Mouse (Mus musculus) embryonic facial prominence, embryonic 13.5 days (tissue): Measurements from ENCODE around the gene Serpinb2. TPM values are rescaled to one million over a fixed set of nuclear protein-coding genes. Genes with fewer than 3 reads are reported as not detected.

Experiments
- ATAC-seq: fragments of 200-750 bp; cut with Nextera tagmentation; 2 replicates; pipeline ENCODE4 v1.8.0; 2017; ENCODE audit warnings: low read depth; ENCODE audit not compliant: insufficient number of reproducible peaks, insufficient read depth, low FRiP score, low TSS enrichment
- H3K27ac ChIP-seq: fragments of 300-500 bp; sonication (generic); 2 replicates; pipeline ENCODE4 v1.5.1; 2015; ENCODE audit warnings: moderate library complexity, mild to moderate bottlenecking, inconsistent platforms
- H3K27me3 ChIP-seq: fragments of 300-500 bp; sonication (generic); 2 replicates; pipeline ENCODE4 v1.6.1; 2015; ENCODE audit warnings: mild to moderate bottlenecking, inconsistent platforms
- H3K36me3 ChIP-seq: fragments of 300-500 bp; sonication (generic); 2 replicates; pipeline ENCODE4 v1.6.1; 2015; ENCODE audit warnings: mild to moderate bottlenecking, inconsistent platforms
- H3K4me1 ChIP-seq: fragments of 300-500 bp; sonication (generic); 2 replicates; pipeline ENCODE4 v1.6.1; 2015; ENCODE audit warnings: inconsistent platforms
- H3K4me2 ChIP-seq: fragments of 300-500 bp; sonication (generic); 2 replicates; pipeline ENCODE4 v1.6.1; 2015; ENCODE audit warnings: moderate library complexity, mild to moderate bottlenecking, inconsistent platforms
- H3K4me3 ChIP-seq: fragments of 300-500 bp; sonication (generic); 2 replicates; pipeline ENCODE4 v1.5.1; 2015; ENCODE audit warnings: mild to moderate bottlenecking, inconsistent platforms
- H3K9ac ChIP-seq: fragments of 300-500 bp; sonication (generic); 2 replicates; pipeline ENCODE4 v1.6.1; 2015; ENCODE audit warnings: mild to moderate bottlenecking, inconsistent platforms
- H3K9me3 ChIP-seq: fragments of 300-500 bp; sonication (generic); 2 replicates; pipeline ENCODE4 v1.6.1; 2016; ENCODE audit warnings: inconsistent platforms
- WGBS: fragments of 180-500 bp; shearing (Covaris S2); methylation state at CpG from one replicate; pipeline ENCODE4 v1.1.7; 2015; ENCODE audit warnings: mixed read lengths; 5-methylcytosine and 5-hydroxymethylcytosine counted together
- polyA plus RNA-seq: library from polyadenylated mRNA; unstranded; fragments of >200 nt; fragmentation: Nextera tagmentation; extraction: Ambion mirVana; gene quantifications from 2 replicates; pipeline ENCODE4 v1.2.1, GENCODE M21; 2015

The Serpinb2 gene
- polyA plus RNA-seq, 1 experiment from 2014 or later = 1.6 TPM

- no peak for ATAC-seq
- no peak overlapping the region for H3K4me3 ChIP-seq
- H3K27ac ChIP-seq = no peak overlapping the region
- no peak overlapping the region for H3K4me2 ChIP-seq
- no peaks in the 10 kb centered on the region for H3K27me3 ChIP-seq
- no peaks in the 10 kb centered on the region for H3K36me3 ChIP-seq
- 0 out of 2 replicates have a peak, but pooled peaks cover 2% of the 10 kb centered on the region for H3K4me1 ChIP-seq
- H3K9ac ChIP-seq = no peak overlapping the region
- H3K9me3 ChIP-seq = no peaks in the 10 kb centered on the region
- 74% methylated on average over 4 of the region's 4 CpGs for WGBS
Observed at GRCm38 (mm10) chr1:107525592-107525991, 14.4 kb downstream of the Serpinb2 start.

- no peak for ATAC-seq
- Histone ChIP-seq H3K4me3 (no peak overlapping the region), H3K36me3 (no peaks in the 10 kb centered on the region), H3K4me1 (0 out of 2 replicates have a peak, but pooled peaks cover 2% of the 10 kb centered on the region), H3K27ac (no peak overlapping the region), H3K9me3 (no peaks in the 10 kb centered on the region), H3K4me2 (no peak overlapping the region), H3K9ac (no peak overlapping the region), H3K27me3 (no peaks in the 10 kb centered on the region)
- 68% methylated on average over 3 of the region's 3 CpGs for WGBS
Observed at GRCm38 (mm10) chr1:107528325-107529078, 17.3 kb downstream of the Serpinb2 start.

GRCm38 (mm10) chr1:107529365-107530052 is 18.3 kb downstream of the Serpinb2 start:
- H3K36me3 ChIP-seq = no peaks in the 10 kb centered on the region
- H3K4me3 ChIP-seq = no peak overlapping the region

GRCm38 (mm10) chr1:107533736-107534135 is 22.5 kb downstream of the Serpinb2 start:
- H3K4me2 ChIP-seq = no peak overlapping the region
- H3K36me3 ChIP-seq = no peaks in the 10 kb centered on the region
- no peak overlapping the region for H3K27ac ChIP-seq
- H3K27me3 ChIP-seq = no peaks in the 10 kb centered on the region
- H3K4me1 ChIP-seq = no peaks in the 10 kb centered on the region
- WGBS = 82% methylated on average over 3 of the region's 3 CpGs
- no peak overlapping the region for H3K4me3 ChIP-seq
- no peak for ATAC-seq
- H3K9ac ChIP-seq = no peak overlapping the region
- no peaks in the 10 kb centered on the region for H3K9me3 ChIP-seq

More at GRCm38 (mm10) chr1:107529365-107530052, 18.3 kb downstream of the Serpinb2 start:
- H3K27ac ChIP-seq = no peak overlapping the region
- no peaks in the 10 kb centered on the region for H3K27me3 ChIP-seq
- no peak overlapping the region for H3K4me2 ChIP-seq
- H3K4me1 ChIP-seq = 0 out of 2 replicates have a peak, but pooled peaks cover 2% of the 10 kb centered on the region
- H3K9me3 ChIP-seq = no peaks in the 10 kb centered on the region
- H3K9ac ChIP-seq = no peak overlapping the region
- 27% methylated on average over 5 of the region's 5 CpGs for WGBS
- no peak for ATAC-seq

GRCm38 (mm10) chr1:107537435-107537834 is 26.2 kb downstream of the Serpinb2 start:
- H3K4me1 ChIP-seq = no peaks in the 10 kb centered on the region
- no peak overlapping the region for H3K9ac ChIP-seq
- H3K36me3 ChIP-seq = no peaks in the 10 kb centered on the region
- H3K4me2 ChIP-seq = no peak overlapping the region
- no peak overlapping the region for H3K4me3 ChIP-seq
- ATAC-seq = no peak
- WGBS = 57% methylated on average over 1 of the region's 1 CpGs
- no peak overlapping the region for H3K27ac ChIP-seq
- no peaks in the 10 kb centered on the region for H3K27me3 ChIP-seq
- no peaks in the 10 kb centered on the region for H3K9me3 ChIP-seq

GRCm38 (mm10) chr1:107559494-107559893 is 48.3 kb downstream of the Serpinb2 start:
- no peak for ATAC-seq
- H3K9me3 ChIP-seq = no peaks in the 10 kb centered on the region
- H3K4me3 ChIP-seq = no peak overlapping the region
- no peak overlapping the region for H3K4me2 ChIP-seq
- H3K4me1 ChIP-seq = no peaks in the 10 kb centered on the region
- no peaks in the 10 kb centered on the region for H3K27me3 ChIP-seq
- 88% methylated on average over 3 of the region's 3 CpGs for WGBS
- H3K36me3 ChIP-seq = no peaks in the 10 kb centered on the region
- H3K9ac ChIP-seq = no peak overlapping the region
- H3K27ac ChIP-seq = no peak overlapping the region

- Histone ChIP-seq H3K9ac (no peak overlapping the region), H3K4me3 (no peak overlapping the region), H3K36me3 (no peaks in the 10 kb centered on the region), H3K9me3 (no peaks in the 10 kb centered on the region), H3K4me2 (no peak overlapping the region), H3K27ac (no peak overlapping the region), H3K27me3 (no peaks in the 10 kb centered on the region), H3K4me1 (no peaks in the 10 kb centered on the region)
- WGBS = 67% methylated on average over 1 of the region's 1 CpGs
- no peak for ATAC-seq
Observed at GRCm38 (mm10) chr1:107562110-107562509, 50.9 kb downstream of the Serpinb2 start.

GRCm38 (mm10) chr1:107565644-107566043 is 54.4 kb downstream of the Serpinb2 start:
- no peak for ATAC-seq
- H3K27ac ChIP-seq = no peak overlapping the region
- H3K4me2 ChIP-seq = no peak overlapping the region
- no peaks in the 10 kb centered on the region for H3K9me3 ChIP-seq
- no peaks in the 10 kb centered on the region for H3K36me3 ChIP-seq
- H3K27me3 ChIP-seq = no peaks in the 10 kb centered on the region
- H3K9ac ChIP-seq = no peak overlapping the region
- no peak overlapping the region for H3K4me3 ChIP-seq
- H3K4me1 ChIP-seq = no peaks in the 10 kb centered on the region

GRCm38 (mm10) chr1:107576094-107576493 is 64.9 kb downstream of the Serpinb2 start:
- ATAC-seq = no peak
- no peak overlapping the region for H3K4me3 ChIP-seq
- no peak overlapping the region for H3K4me2 ChIP-seq
- WGBS = 84% methylated on average over 2 of the region's 2 CpGs
- H3K9ac ChIP-seq = no peak overlapping the region
- H3K27ac ChIP-seq = no peak overlapping the region
- no peaks in the 10 kb centered on the region for H3K4me1 ChIP-seq
- H3K36me3 ChIP-seq = no peaks in the 10 kb centered on the region
- no peaks in the 10 kb centered on the region for H3K27me3 ChIP-seq
- no peaks in the 10 kb centered on the region for H3K9me3 ChIP-seq

- WGBS = 89% methylated on average over 1 of the region's 1 CpGs
Observed at GRCm38 (mm10) chr1:107577514-107577913, 66.3 kb downstream of the Serpinb2 start.

GRCm38 (mm10) chr1:107581220-107581619 is 70.0 kb downstream of the Serpinb2 start:
- H3K27me3 ChIP-seq = no peaks in the 10 kb centered on the region
- 71% methylated on average over 1 of the region's 1 CpGs for WGBS
- H3K27ac ChIP-seq = no peak overlapping the region
- H3K9me3 ChIP-seq = no peaks in the 10 kb centered on the region
- no peaks in the 10 kb centered on the region for H3K36me3 ChIP-seq
- H3K9ac ChIP-seq = no peak overlapping the region
- H3K4me3 ChIP-seq = no peak overlapping the region
- no peak for ATAC-seq
- H3K4me1 ChIP-seq = no peaks in the 10 kb centered on the region
- H3K4me2 ChIP-seq = no peak overlapping the region

More at GRCm38 (mm10) chr1:107577514-107577913, 66.3 kb downstream of the Serpinb2 start:
- Histone ChIP-seq H3K4me2 (no peak overlapping the region), H3K4me3 (no peak overlapping the region), H3K4me1 (no peaks in the 10 kb centered on the region), H3K27ac (no peak overlapping the region), H3K36me3 (no peaks in the 10 kb centered on the region), H3K9ac (no peak overlapping the region), H3K9me3 (no peaks in the 10 kb centered on the region), H3K27me3 (no peaks in the 10 kb centered on the region)
- no peak for ATAC-seq

- no peaks in the 10 kb centered on the region for H3K36me3 ChIP-seq
- no peak overlapping the region for H3K4me3 ChIP-seq
- ATAC-seq = no peak
- H3K4me1 ChIP-seq = no peaks in the 10 kb centered on the region
- no peak overlapping the region for H3K27ac ChIP-seq
- H3K9ac ChIP-seq = no peak overlapping the region
- H3K9me3 ChIP-seq = no peaks in the 10 kb centered on the region
- H3K4me2 ChIP-seq = no peak overlapping the region
- H3K27me3 ChIP-seq = no peaks in the 10 kb centered on the region
Observed at GRCm38 (mm10) chr1:107582900-107583299, 71.7 kb downstream of the Serpinb2 start.
